Mouse (Mus musculus) kidney, embryonic 15.5 days (tissue): ENCODE measurements around the gene Alk. TPM values are rescaled to one million over a fixed set of nuclear protein-coding genes. Genes with fewer than 3 reads are reported as not detected.

ENCODE experiments used
- ATAC-seq: fragments of 200-750 bp; cut with Nextera tagmentation; replicated peaks from 2 replicates; pipeline ENCODE4 v1.8.0; 2017; ENCODE audit warnings: moderate TSS enrichment; ENCODE audit not compliant: low FRiP score
- H3K27ac ChIP-seq: fragments of 300-500 bp; sonication (generic); 2 replicates; pipeline ENCODE4 v1.5.1; 2015; ENCODE audit warnings: mild to moderate bottlenecking, inconsistent platforms
- H3K27me3 ChIP-seq: fragments of 300-500 bp; sonication (generic); 2 replicates; pipeline ENCODE4 v1.6.1; 2015; ENCODE audit warnings: inconsistent platforms
- H3K36me3 ChIP-seq: fragments of 300-500 bp; sonication (generic); 2 replicates; pipeline ENCODE4 v1.6.1; 2015; ENCODE audit warnings: inconsistent platforms
- H3K4me1 ChIP-seq: fragments of 300-500 bp; sonication (generic); 2 replicates; pipeline ENCODE4 v1.6.1; 2015; ENCODE audit warnings: inconsistent platforms
- H3K4me2 ChIP-seq: fragments of 300-500 bp; sonication (generic); 2 replicates; pipeline ENCODE4 v1.6.1; 2015; ENCODE audit warnings: moderate library complexity, mild to moderate bottlenecking, inconsistent platforms
- H3K4me3 ChIP-seq: fragments of 300-500 bp; sonication (generic); replicated peaks from 2 replicates; pipeline ENCODE4 v1.5.1; 2015; ENCODE audit warnings: mild to moderate bottlenecking, inconsistent platforms
- H3K9ac ChIP-seq: fragments of 300-500 bp; sonication (generic); 2 replicates; pipeline ENCODE4 v1.6.1; 2015; ENCODE audit warnings: mild to moderate bottlenecking, inconsistent platforms
- H3K9me3 ChIP-seq: fragments of 300-500 bp; sonication (generic); replicated peaks from 2 replicates; pipeline ENCODE4 v1.6.1; 2016; ENCODE audit warnings: inconsistent platforms
- WGBS: fragments of 180-500 bp; shearing (Covaris S2); methylation state at CpG from one replicate; pipeline ENCODE4 v1.1.7; 2015; ENCODE audit warnings: mixed read lengths; 5-methylcytosine and 5-hydroxymethylcytosine counted together
- polyA plus RNA-seq: library from polyadenylated mRNA; unstranded; fragments of >200 nt; fragmentation: Nextera tagmentation; extraction: Ambion mirVana; gene quantifications from 2 replicates; pipeline ENCODE4 v1.2.1, GENCODE M21; 2015

The Alk gene
- polyA plus RNA-seq, 1 experiment from 2014 or later = 0.51 TPM

GRCm38 (mm10) chr17:72275391-72275904 is 329.0 kb downstream of the Alk start:
- no peak overlapping the region for H3K9ac ChIP-seq
- H3K9me3 ChIP-seq = no peaks in the 10 kb centered on the region
- H3K27me3 ChIP-seq = no peaks in the 10 kb centered on the region
- no peak overlapping the region for H3K4me2 ChIP-seq
- H3K36me3 ChIP-seq = no peaks in the 10 kb centered on the region
- WGBS = 74% methylated on average over 8 of the region's 8 CpGs
- no peak for ATAC-seq
- H3K4me3 ChIP-seq = no peak overlapping the region
- H3K27ac ChIP-seq = no peak overlapping the region
- H3K4me1 ChIP-seq = no peaks in the 10 kb centered on the region

GRCm38 (mm10) chr17:72274205-72274604 is 330.2 kb downstream of the Alk start:
- Histone ChIP-seq H3K4me3 (no peak overlapping the region), H3K9me3 (no peaks in the 10 kb centered on the region), H3K36me3 (no peaks in the 10 kb centered on the region), H3K4me2 (no peak overlapping the region), H3K27me3 (no peaks in the 10 kb centered on the region), H3K9ac (no peak overlapping the region), H3K4me1 (no peaks in the 10 kb centered on the region), H3K27ac (no peak overlapping the region)
- ATAC-seq = no peak
- WGBS = 83% methylated on average over 5 of the region's 5 CpGs

- no peak overlapping the region for H3K4me2 ChIP-seq
- H3K4me1 ChIP-seq = no peaks in the 10 kb centered on the region
- no peaks in the 10 kb centered on the region for H3K36me3 ChIP-seq
- no peaks in the 10 kb centered on the region for H3K9me3 ChIP-seq
- H3K4me3 ChIP-seq = no peak overlapping the region
- 86% methylated on average over 1 of the region's 1 CpGs for WGBS
- ATAC-seq = no peak
- H3K27me3 ChIP-seq = no peaks in the 10 kb centered on the region
- H3K9ac ChIP-seq = no peak overlapping the region
- no peak overlapping the region for H3K27ac ChIP-seq
Measured at GRCm38 (mm10) chr17:72271640-72272039, 332.8 kb downstream of the Alk start.

- Histone ChIP-seq H3K9ac (no peak overlapping the region), H3K4me3 (no peak overlapping the region), H3K27ac (no peak overlapping the region), H3K4me2 (no peak overlapping the region), H3K27me3 (no peaks in the 10 kb centered on the region), H3K9me3 (no peaks in the 10 kb centered on the region), H3K36me3 (no peaks in the 10 kb centered on the region), H3K4me1 (no peaks in the 10 kb centered on the region)
- 77% methylated on average over 5 of the region's 5 CpGs for WGBS
- no peak for ATAC-seq
Measured at GRCm38 (mm10) chr17:72268529-72268928, 335.9 kb downstream of the Alk start.

- Histone ChIP-seq H3K4me2 (no peak overlapping the region), H3K27ac (no peak overlapping the region)
- WGBS = 78% methylated on average over 9 of the region's 9 CpGs
Measured at GRCm38 (mm10) chr17:72265171-72266022, 339.0 kb downstream of the Alk start.

GRCm38 (mm10) chr17:72253411-72253810 is 351.0 kb downstream of the Alk start:
- Histone ChIP-seq H3K4me1 (no peaks in the 10 kb centered on the region), H3K9me3 (no peaks in the 10 kb centered on the region)
- WGBS = 79% methylated on average over 5 of the region's 5 CpGs

More at GRCm38 (mm10) chr17:72265171-72266022, 339.0 kb downstream of the Alk start:
- Histone ChIP-seq H3K9ac (no peak overlapping the region), H3K27me3 (no peaks in the 10 kb centered on the region), H3K9me3 (no peaks in the 10 kb centered on the region), H3K36me3 (no peaks in the 10 kb centered on the region), H3K4me3 (no peak overlapping the region), H3K4me1 (no peaks in the 10 kb centered on the region)
- ATAC-seq = no peak

GRCm38 (mm10) chr17:72251554-72251953 is 352.9 kb downstream of the Alk start:
- Histone ChIP-seq H3K4me1 (peaks cover 3% of the 10 kb centered on the region; the same call in 1 of the 2 replicates), H3K4me2 (no peak overlapping the region), H3K9me3 (no peaks in the 10 kb centered on the region), H3K9ac (no peak overlapping the region), H3K27ac (no peak overlapping the region), H3K36me3 (no peaks in the 10 kb centered on the region), H3K27me3 (no peaks in the 10 kb centered on the region), H3K4me3 (no peak overlapping the region)
- WGBS = 83% methylated on average over 4 of the region's 4 CpGs
- no peak for ATAC-seq

More at GRCm38 (mm10) chr17:72253411-72253810, 351.0 kb downstream of the Alk start:
- Histone ChIP-seq H3K4me2 (no peak overlapping the region), H3K4me3 (no peak overlapping the region), H3K27me3 (no peaks in the 10 kb centered on the region), H3K27ac (no peak overlapping the region), H3K9ac (no peak overlapping the region), H3K36me3 (no peaks in the 10 kb centered on the region)
- no peak for ATAC-seq

- Histone ChIP-seq H3K4me1 (peaks cover 5% of the 10 kb centered on the region; the same call in 1 of the 2 replicates), H3K36me3 (no peaks in the 10 kb centered on the region), H3K27me3 (no peaks in the 10 kb centered on the region), H3K27ac (no peak overlapping the region), H3K9me3 (no peaks in the 10 kb centered on the region), H3K4me3 (no peak overlapping the region), H3K9ac (no peak overlapping the region), H3K4me2 (no peak overlapping the region)
- WGBS = 73% methylated on average over 7 of the region's 7 CpGs
- ATAC-seq = no peak
Measured at GRCm38 (mm10) chr17:72250482-72251405, 353.7 kb downstream of the Alk start.

GRCm38 (mm10) chr17:72242036-72242435 is 362.4 kb downstream of the Alk start:
- H3K36me3 ChIP-seq = no peaks in the 10 kb centered on the region
- H3K4me2 ChIP-seq = no peak overlapping the region
- H3K4me3 ChIP-seq = no peak overlapping the region
- H3K9ac ChIP-seq = no peak overlapping the region
- WGBS = 44% methylated on average over 4 of the region's 4 CpGs
- H3K27ac ChIP-seq = no peak overlapping the region
- no peaks in the 10 kb centered on the region for H3K9me3 ChIP-seq
- H3K27me3 ChIP-seq = no peaks in the 10 kb centered on the region
- peaks cover 5% of the 10 kb centered on the region; the same call in 1 of the 2 replicates for H3K4me1 ChIP-seq
- ATAC-seq = no peak

GRCm38 (mm10) chr17:72237315-72237714 is 367.1 kb downstream of the Alk start:
- WGBS = 94% methylated on average over 1 of the region's 1 CpGs
- Histone ChIP-seq H3K9ac (no peak overlapping the region), H3K4me3 (no peak overlapping the region), H3K27me3 (no peaks in the 10 kb centered on the region), H3K4me1 (no peaks in the 10 kb centered on the region), H3K36me3 (no peaks in the 10 kb centered on the region), H3K4me2 (no peak overlapping the region), H3K9me3 (no peaks in the 10 kb centered on the region), H3K27ac (no peak overlapping the region)
- ATAC-seq = no peak

GRCm38 (mm10) chr17:72230891-72231290 is 373.5 kb downstream of the Alk start:
- H3K27me3 ChIP-seq = no peaks in the 10 kb centered on the region

GRCm38 (mm10) chr17:72218816-72219215 is 385.6 kb downstream of the Alk start:
- WGBS = 71% methylated on average over 3 of the region's 3 CpGs
- no peak overlapping the region for H3K27ac ChIP-seq
- H3K4me2 ChIP-seq = no peak overlapping the region
- ATAC-seq = no peak
- H3K27me3 ChIP-seq = no peaks in the 10 kb centered on the region
- H3K9ac ChIP-seq = no peak overlapping the region
- no peaks in the 10 kb centered on the region for H3K36me3 ChIP-seq
- no peaks in the 10 kb centered on the region for H3K9me3 ChIP-seq
- H3K4me1 ChIP-seq = no peaks in the 10 kb centered on the region
- no peak overlapping the region for H3K4me3 ChIP-seq

More at GRCm38 (mm10) chr17:72230891-72231290, 373.5 kb downstream of the Alk start:
- no peak overlapping the region for H3K4me3 ChIP-seq
- no peaks in the 10 kb centered on the region for H3K9me3 ChIP-seq
- no peak overlapping the region for H3K27ac ChIP-seq
- no peak overlapping the region for H3K9ac ChIP-seq
- no peaks in the 10 kb centered on the region for H3K36me3 ChIP-seq
- WGBS = 84% methylated on average over 7 of the region's 7 CpGs
- no peak overlapping the region for H3K4me2 ChIP-seq
- no peaks in the 10 kb centered on the region for H3K4me1 ChIP-seq
- no peak for ATAC-seq
